Mouse (Mus musculus) gastrocnemius, postnatal 4 days (tissue): Measurements from ENCODE around the gene Heatr4. TPM values are rescaled to one million over a fixed set of nuclear protein-coding genes. Genes with fewer than 3 reads are reported as not detected.

ENCODE experiments used
- DNase-seq, 2 experiments: peaks; one replicate each; pipeline ENCODE4 v3.0.0; 2021 to 2022; ENCODE audit warnings: low spot score in 2 of 2, mixed read lengths in 2 of 2
- total RNA-seq, 2 experiments: library from RNA; stranded (reverse); gene quantifications; 2 replicates each; pipeline ENCODE4 v1.2.3; 2021

The Heatr4 gene
- total RNA-seq, 2 experiments from 2014 or later: not detected

- no peak for DNase-seq
These were observed 13.9 kb upstream of the Heatr4 start for GRCm38 (mm10) chr12:83998341-83999107.

GRCm38 (mm10) chr12:83997221-83997620 lies 12.6 kb upstream of the Heatr4 start:
- no peak for DNase-seq

- DNase-seq: no peak
These were observed 4.7 kb upstream of the Heatr4 start for GRCm38 (mm10) chr12:83989378-83989777.

- DNase-seq: no peak
These were observed 3.8 kb upstream of the Heatr4 start for GRCm38 (mm10) chr12:83988483-83988882.

GRCm38 (mm10) chr12:83987583-83988441 lies 3.2 kb upstream of the Heatr4 start, which contains the start of gene Acot2:
Acot2 (plus strand) TSS chr12:83987861.
- DNase-seq: peak; percentile 41 to 76

GRCm38 (mm10) chr12:83987242-83987582 lies 2.6 kb upstream of the Heatr4 start:
- DNase-seq: no peak

- no peak for DNase-seq
These were observed 3.0 kb downstream of the Heatr4 start for GRCm38 (mm10) chr12:83981615-83982014.

- no peak for DNase-seq
These were observed 5.8 kb downstream of the Heatr4 start for GRCm38 (mm10) chr12:83978862-83979261.

- DNase-seq: no peak
These were observed 12.5 kb downstream of the Heatr4 start for GRCm38 (mm10) chr12:83972117-83972516.

- DNase-seq: no peak
These were observed 19.4 kb downstream of the Heatr4 start for GRCm38 (mm10) chr12:83965235-83965634.

GRCm38 (mm10) chr12:83958278-83958677 lies 26.4 kb downstream of the Heatr4 start:
- no peak for DNase-seq

GRCm38 (mm10) chr12:83951711-83952575 lies 32.7 kb downstream of the Heatr4 start:
- DNase-seq: no peak

- peak in 1 of 2 experiments; percentile 39 for DNase-seq
These were observed 33.6 kb downstream of the Heatr4 start for GRCm38 (mm10) chr12:83950840-83951701.

- DNase-seq: peak; percentile 59 to 81
These were observed 34.2 kb downstream of the Heatr4 start, which contains the start of gene Riox1 for GRCm38 (mm10) chr12:83950493-83950839. Riox1 (plus strand) TSS chr12:83950608.

GRCm38 (mm10) chr12:83949776-83950492 lies 34.7 kb downstream of the Heatr4 start:
- DNase-seq: no peak

- DNase-seq: no peak
These were observed 35.6 kb downstream of the Heatr4 start for GRCm38 (mm10) chr12:83949043-83949442.

GRCm38 (mm10) chr12:83947260-83947811 lies 37.3 kb downstream of the Heatr4 start:
- DNase-seq: no peak

- no peak for DNase-seq
These were observed 42.7 kb downstream of the Heatr4 start for GRCm38 (mm10) chr12:83941938-83942337.

GRCm38 (mm10) chr12:83940031-83940430 lies 44.6 kb downstream of the Heatr4 start:
- no peak for DNase-seq
